ENCODE assay signal across 8 mouse cellular contexts in genomic region chr17:6172440-6172839, GRCm38 (mm10).
DNase-seq lines count a peak whose midpoint lies in the region; ATAC-seq and TF ChIP-seq lines count a peak whose summit lies in the region.

No protein-coding gene starts in this region.

- ATAC-seq in kidney, embryonic 16.5 days (ENCODE audit: low FRiP score, low TSS enrichment) = no peak
- ATAC-seq in kidney, embryonic 14.5 days (ENCODE audit: low FRiP score, low TSS enrichment) = no peak
- no peak for ATAC-seq in intestine, embryonic 15.5 days
- no peak for ATAC-seq in midbrain, embryonic 15.5 days (replicated peaks)

- no peak overlapping the region for H3K4me2 ChIP-seq in kidney, embryonic 16.5 days (replicated peaks; ENCODE audit: low read depth, low read length)
- no peak overlapping the region for H3K4me2 ChIP-seq in kidney, embryonic 14.5 days (replicated peaks; ENCODE audit: low read depth, low read length)
- no peak overlapping the region for H3K4me2 ChIP-seq in intestine, embryonic 15.5 days (replicated peaks)
- H3K4me2 ChIP-seq in midbrain, embryonic 15.5 days = no peak overlapping the region

- H3K36me3 ChIP-seq in kidney, embryonic 16.5 days (ENCODE audit: insufficient read depth, low read length) = peaks cover 8% of the 10 kb centered on the region; the same call in 1 of the 2 replicates
- no peaks in the 10 kb centered on the region for H3K36me3 ChIP-seq in kidney, embryonic 14.5 days (ENCODE audit: control insufficient read depth, insufficient read depth, low read length)
- H3K36me3 ChIP-seq in intestine, embryonic 15.5 days = no peaks in the 10 kb centered on the region
- H3K36me3 ChIP-seq in small intestine, adult 2 months (ENCODE audit: control insufficient read depth, insufficient read depth, low read length) = no peaks in the 10 kb centered on the region
- H3K36me3 ChIP-seq in midbrain, embryonic 15.5 days (replicated peaks) = no peaks in the 10 kb centered on the region

- peak overlapping the region; percentile 63 for H3K27ac ChIP-seq in kidney, embryonic 16.5 days (ENCODE audit: low read length)
- no peak overlapping the region for H3K27ac ChIP-seq in kidney, embryonic 14.5 days (ENCODE audit: low read depth, low read length)
- peak overlapping the region; percentile 56; the same call in 1 of the 2 replicates for H3K27ac ChIP-seq in intestine, embryonic 15.5 days
- peak overlapping the region; percentile 37; the same call in 1 of the 2 replicates for H3K27ac ChIP-seq in small intestine, adult 2 months (ENCODE audit: insufficient read depth, low read depth, low read length)
- no peak overlapping the region for H3K27ac ChIP-seq in midbrain, embryonic 15.5 days

- TF ChIP-seq CTCF in small intestine, adult 2 months (IDR thresholded peaks at IDR 0.05; ENCODE audit: extremely low read depth, insufficient read length, insufficient replicate concordance, low read depth, low read length) = no peak

- no peak overlapping the region for H3K9ac ChIP-seq in kidney, embryonic 16.5 days (replicated peaks; ENCODE audit: low read length)
- no peak overlapping the region for H3K9ac ChIP-seq in kidney, embryonic 14.5 days (ENCODE audit: low read depth, low read length)
- H3K9ac ChIP-seq in intestine, embryonic 15.5 days = no peak overlapping the region
- no peak overlapping the region for H3K9ac ChIP-seq in midbrain, embryonic 15.5 days

- peaks cover 3% of the 10 kb centered on the region; the same call in 1 of the 2 replicates for H3K9me3 ChIP-seq in kidney, embryonic 16.5 days (ENCODE audit: low read length)
- no peaks in the 10 kb centered on the region for H3K9me3 ChIP-seq in kidney, embryonic 14.5 days (ENCODE audit: control insufficient read depth, low read length)
- no peaks in the 10 kb centered on the region for H3K9me3 ChIP-seq in intestine, embryonic 15.5 days
- H3K9me3 ChIP-seq in midbrain, embryonic 15.5 days = no peaks in the 10 kb centered on the region

- no peak for TF ChIP-seq POLR2A in small intestine, adult 2 months (IDR thresholded peaks at IDR 0.05; ENCODE audit: low read depth, low read length)

- peaks cover 7% of the 10 kb centered on the region; the same call in 1 of the 2 replicates for H3K4me1 ChIP-seq in kidney, embryonic 16.5 days (ENCODE audit: insufficient read depth, low read length)
- H3K4me1 ChIP-seq in kidney, embryonic 14.5 days (ENCODE audit: control insufficient read depth, insufficient read depth, low read length) = no peaks in the 10 kb centered on the region; the same call in 1 of the 2 replicates
- H3K4me1 ChIP-seq in intestine, embryonic 15.5 days (replicated peaks) = peaks cover 7% of the 10 kb centered on the region
- peaks cover 6% of the 10 kb centered on the region for H3K4me1 ChIP-seq in small intestine, adult 2 months (ENCODE audit: control insufficient read depth, insufficient read depth, insufficient read length, low read length)
- peaks cover 9% of the 10 kb centered on the region for H3K4me1 ChIP-seq in midbrain, embryonic 15.5 days

- 56% methylated on average over 7 of the region's 7 CpGs for WGBS in kidney, embryonic 16.5 days
- 53% methylated on average over 7 of the region's 7 CpGs for WGBS in kidney, embryonic 14.5 days
- 76% methylated on average over 7 of the region's 7 CpGs for WGBS in intestine, embryonic 15.5 days
- WGBS in small intestine, adult 2 months = 26% methylated on average over 7 of the region's 7 CpGs
- WGBS in midbrain, embryonic 15.5 days = 76% methylated on average over 7 of the region's 7 CpGs

- H3K4me3 ChIP-seq in kidney, embryonic 16.5 days (ENCODE audit: low read length) = no peak overlapping the region
- no peak overlapping the region for H3K4me3 ChIP-seq in kidney, embryonic 14.5 days (ENCODE audit: low read length)
- no peak overlapping the region for H3K4me3 ChIP-seq in intestine, embryonic 15.5 days (replicated peaks)
- no peak overlapping the region for H3K4me3 ChIP-seq in small intestine, adult 2 months (ENCODE audit: low read depth, low read length)
- H3K4me3 ChIP-seq in midbrain, embryonic 15.5 days = no peak overlapping the region

- no peaks in the 10 kb centered on the region for H3K27me3 ChIP-seq in kidney, embryonic 16.5 days (ENCODE audit: insufficient read depth, low read length)
- H3K27me3 ChIP-seq in kidney, embryonic 14.5 days (ENCODE audit: control insufficient read depth, insufficient read depth, low read length) = no peaks in the 10 kb centered on the region
- no peaks in the 10 kb centered on the region for H3K27me3 ChIP-seq in intestine, embryonic 15.5 days (replicated peaks)
- H3K27me3 ChIP-seq in small intestine, adult 2 months (ENCODE audit: control insufficient read depth, insufficient read depth, low read length) = no peaks in the 10 kb centered on the region
- no peaks in the 10 kb centered on the region for H3K27me3 ChIP-seq in midbrain, embryonic 15.5 days (replicated peaks)

- peak; percentile 59 for DNase-seq in Muller cell, postnatal 12 days (ENCODE audit: inconsistent ontology term)
- no peak for DNase-seq in urinary bladder, postnatal 4 days (ENCODE audit: low spot score in 2 of 2)
- DNase-seq in layer of hippocampus, adult 18-20 months (ENCODE audit: low spot score in 2 of 2) = no peak

Comparison
In these comparisons a context has a peak if more than half of its experiments do, and no peak if none do; other contexts are left out.
1. H3K27ac ChIP-seq: peak in kidney, embryonic 16.5 days (single experiment), intestine, embryonic 15.5 days (single experiment) and small intestine, adult 2 months (single experiment); none in kidney, embryonic 14.5 days (single experiment) and midbrain, embryonic 15.5 days (single experiment).